Mouse (Mus musculus) monocyte, adult 2 months (primary cell): ENCODE measurements around the gene Psmd3.
"Not testable (repeated sequence)": the region's sequence is repeated elsewhere in the genome, so short reads cannot be mapped to it uniquely, and the experiment has no call there.

Experiments
- DNase-seq, 2 experiments: peaks; one replicate each; pipeline ENCODE4 v3.0.0; 2022; ENCODE audit warnings: low spot score in 2 of 2, low read depth in 1 of 2

The Psmd3 gene

DNA sequence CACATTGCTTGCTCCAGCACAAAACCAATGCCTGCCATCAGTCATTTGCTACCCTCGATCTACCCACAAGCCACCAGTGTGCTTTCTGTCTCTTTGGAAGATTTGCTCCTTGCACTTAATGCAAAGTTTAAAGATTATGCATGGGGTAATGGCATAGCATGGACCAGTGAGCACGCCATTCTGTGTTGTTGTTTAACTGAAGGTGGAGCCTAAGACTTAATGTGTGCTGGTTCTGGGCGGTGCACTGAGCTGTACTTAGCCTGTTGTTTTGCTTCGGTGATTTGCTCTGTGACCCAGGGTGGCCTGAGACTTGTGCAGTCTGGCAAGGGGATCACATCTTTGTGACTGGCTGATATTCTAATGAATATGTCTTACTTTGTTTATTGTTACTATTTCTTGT, 4.6 kb downstream of the Psmd3 start:
- DNase-seq: no peak

DNA sequence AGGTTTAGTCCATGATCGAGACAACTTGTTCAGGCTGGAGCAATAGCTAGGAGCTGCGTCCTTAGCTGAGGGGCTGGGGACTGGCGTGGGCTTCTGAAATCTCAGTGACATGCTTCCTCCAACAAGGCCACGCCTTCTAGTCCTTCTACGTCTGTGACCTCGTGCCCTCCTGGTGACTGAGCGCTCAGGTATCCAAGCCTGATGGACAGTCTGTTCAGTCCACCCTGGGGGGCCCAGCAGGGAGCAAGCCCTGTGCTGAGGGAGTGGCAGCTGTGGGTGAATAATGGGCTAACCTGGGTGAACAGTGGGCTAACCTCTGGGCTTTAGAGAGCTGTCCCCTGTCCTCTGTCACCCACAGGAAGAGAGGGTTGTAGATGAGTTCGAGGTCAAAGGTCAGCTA, 5.7 kb downstream of the Psmd3 start:
- no peak for DNase-seq

DNA sequence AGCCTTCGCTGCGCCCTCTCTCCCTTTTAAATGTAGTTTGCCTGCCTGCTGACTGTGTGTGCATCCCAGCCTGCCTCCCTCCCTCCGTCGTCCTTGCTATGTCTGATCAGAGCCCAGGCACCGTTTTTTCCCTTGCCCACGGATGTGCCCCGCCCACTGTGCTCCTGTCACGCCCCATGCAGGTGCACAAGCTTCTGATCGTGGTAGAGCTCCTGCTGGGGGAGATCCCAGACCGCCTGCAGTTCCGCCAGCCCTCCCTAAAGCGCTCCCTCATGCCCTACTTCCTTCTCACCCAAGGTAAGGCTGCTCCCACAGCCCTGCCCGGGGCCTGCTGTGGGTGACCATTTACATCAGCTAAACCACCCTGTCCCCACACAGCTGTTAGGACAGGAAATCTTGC, 10.8 kb downstream of the Psmd3 start:
- DNase-seq: no peak

DNA sequence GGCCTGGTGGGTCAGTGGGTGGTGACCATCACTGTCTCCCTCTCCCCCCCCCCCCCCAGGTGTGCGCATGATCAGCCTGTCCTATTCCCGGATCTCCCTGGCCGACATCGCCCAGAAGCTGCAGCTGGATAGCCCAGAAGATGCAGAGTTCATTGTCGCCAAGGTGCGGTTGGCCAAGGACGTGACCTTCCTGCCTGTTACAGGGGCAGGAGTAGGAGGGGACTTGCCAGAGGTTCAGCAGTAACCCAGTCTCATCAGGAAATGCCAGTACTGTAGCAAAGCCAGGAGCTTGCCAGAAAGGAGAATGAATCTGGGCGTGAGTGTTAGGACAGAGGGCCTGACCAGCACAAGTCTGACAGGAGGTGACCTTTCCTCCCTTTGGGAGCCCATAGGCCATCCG, 11.4 kb downstream of the Psmd3 start:
- DNase-seq: no peak

DNA sequence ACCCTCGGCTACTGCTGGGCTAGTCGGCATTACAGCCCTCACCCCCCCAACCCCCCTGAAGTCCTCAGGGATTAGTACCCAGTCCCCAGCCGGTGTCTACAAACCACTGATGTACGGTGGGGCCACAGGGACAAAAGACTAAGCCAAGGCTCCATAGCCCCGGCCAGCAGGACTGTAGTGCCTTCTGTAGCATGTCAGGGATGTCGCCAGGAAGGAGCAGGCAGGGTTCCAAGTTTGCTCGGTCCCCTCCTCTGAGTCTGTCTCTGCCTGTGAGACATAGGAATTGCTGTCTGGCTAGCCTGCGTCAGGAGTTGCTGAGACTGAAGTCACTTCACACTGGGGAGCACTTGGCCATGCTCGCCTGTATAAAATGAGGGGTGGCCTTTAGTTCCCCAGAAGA, 11.9 kb downstream of the Psmd3 start:
- no peak for DNase-seq

DNA sequence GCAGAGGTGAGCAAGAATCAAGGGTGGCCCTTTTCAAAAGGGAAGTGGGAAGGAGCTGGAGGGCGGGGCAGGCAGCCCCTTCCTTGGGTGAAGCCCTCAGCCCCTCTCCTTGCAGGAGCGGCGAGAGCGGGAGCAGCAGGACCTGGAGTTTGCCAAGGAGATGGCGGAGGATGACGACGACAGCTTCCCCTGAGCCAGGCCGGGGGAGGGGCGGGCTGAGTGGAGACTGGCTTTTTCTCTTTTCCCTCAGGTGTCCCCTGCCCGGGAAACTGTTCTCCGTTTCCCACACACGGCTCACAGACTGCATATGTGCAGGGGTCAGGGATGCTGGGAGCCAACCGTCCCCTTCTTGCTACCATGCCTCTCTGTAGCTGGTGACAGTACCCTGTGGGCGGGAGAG, 13.1 kb downstream of the Psmd3 start:
- no peak for DNase-seq

DNA sequence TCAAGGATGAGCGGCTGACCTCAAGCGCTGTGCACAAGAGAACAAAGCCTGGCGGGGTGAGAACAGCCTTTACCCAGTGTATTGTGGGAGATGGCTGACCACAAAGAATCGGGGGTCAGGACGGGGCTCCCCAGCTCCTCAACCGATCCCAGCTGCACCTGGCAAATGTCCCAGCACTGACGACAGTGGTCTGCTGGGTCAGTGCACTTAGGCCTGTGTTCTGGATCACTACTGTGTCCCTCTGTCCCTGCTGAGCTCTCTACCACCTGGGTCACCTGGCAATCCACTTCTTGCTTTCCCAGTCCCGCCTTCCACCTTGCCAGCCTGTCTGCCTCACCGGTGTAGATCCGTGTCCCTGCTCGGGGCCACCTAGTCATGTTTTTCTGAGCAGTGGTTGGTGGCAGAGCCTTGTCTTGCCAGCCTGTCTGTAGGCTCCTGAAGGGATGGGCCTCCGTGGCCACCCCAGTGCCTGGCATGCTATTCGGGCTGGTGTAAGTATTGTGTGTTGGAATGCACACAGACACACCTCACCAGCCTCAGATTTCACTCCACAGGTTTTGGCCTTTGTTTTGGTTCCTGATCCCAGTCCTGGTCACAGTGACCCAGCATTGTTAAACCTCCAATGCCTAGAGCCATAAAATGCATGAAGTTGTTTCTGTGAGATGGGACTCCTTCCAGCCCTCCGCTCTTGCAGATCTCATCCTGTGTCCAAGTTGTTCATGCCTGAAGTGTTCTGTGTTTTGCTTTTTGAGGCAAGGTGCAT, 14.3 kb downstream of the Psmd3 start:
- DNase-seq: no peak

DNA sequence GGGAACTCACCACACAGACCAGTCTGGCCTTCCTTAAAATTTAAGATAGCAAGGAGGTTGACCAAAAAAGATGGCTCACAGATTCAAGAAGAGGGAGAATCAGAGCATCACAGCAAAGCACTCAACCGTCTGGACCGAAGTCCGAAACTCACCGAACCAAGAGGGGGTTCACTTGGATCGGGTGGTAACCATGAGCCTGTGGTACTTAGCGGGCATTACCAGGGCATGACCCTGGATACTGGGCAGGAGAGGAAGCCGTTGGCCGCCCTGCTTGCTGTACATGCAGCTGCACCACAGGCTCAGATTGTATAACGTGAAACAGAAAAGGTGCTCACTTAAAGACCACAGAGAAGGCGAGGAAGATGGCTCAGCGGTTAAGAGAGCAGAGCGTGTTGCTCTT, 14.9 kb downstream of the Psmd3 start:
- no peak for DNase-seq

DNA sequence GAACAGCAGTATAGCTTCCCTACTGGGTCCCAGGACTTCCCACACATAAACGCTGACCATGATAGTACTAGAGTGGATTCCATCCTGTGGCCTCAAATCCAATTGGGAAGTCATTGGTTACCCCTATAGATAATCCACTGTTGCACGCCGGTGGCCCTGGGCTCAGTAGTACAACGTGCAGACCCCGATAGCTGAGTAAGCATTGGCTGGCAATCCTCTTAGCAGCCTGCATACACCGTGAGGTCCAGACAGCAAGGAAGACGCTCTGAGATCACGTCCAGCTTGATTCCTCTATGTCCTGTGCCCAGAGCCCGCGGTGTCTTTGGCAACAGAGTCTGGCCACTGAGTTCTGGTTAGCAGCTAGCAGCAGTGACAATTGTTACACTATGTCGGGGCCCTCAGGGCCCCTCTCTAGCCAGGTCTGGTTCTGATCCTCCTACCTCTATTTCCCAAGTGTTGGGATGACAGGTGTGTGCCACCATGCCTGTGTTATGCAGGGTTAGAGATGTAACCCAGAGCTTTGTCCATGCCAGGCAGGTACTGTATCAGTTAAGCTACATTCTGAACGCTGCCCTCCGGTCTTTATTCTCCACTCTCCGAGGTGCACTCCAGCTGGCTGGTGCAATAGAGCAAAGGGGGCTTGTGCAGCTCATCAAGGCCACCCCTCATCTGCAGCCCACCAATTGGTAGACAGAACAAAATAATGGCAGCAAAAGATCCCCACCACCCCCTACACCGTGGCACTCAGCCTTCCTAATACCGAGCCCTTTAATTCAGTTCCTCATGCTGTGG, 16.7 kb downstream of the Psmd3 start:
- no peak for DNase-seq

DNA sequence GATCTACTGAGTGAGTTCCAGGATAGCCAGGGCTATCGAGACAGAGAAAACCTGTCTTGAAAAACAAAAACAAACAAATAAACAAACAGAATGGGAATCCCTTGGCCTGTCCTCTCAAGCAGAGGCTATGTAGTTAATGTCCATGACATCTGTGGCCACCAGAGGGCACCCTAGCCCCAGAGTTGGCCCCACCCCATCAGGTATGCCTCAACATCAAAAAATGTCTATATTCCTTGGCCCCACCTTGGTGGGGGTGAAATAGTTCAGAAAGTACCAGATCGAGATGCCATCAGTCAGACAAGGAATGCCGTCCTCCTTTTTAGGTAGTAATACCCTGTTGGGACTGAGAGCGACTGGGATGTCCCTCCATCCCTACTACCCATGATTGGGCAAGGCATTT, 17.6 kb downstream of the Psmd3 start:
- DNase-seq: peak in 1 of 2 experiments; percentile 65

DNA sequence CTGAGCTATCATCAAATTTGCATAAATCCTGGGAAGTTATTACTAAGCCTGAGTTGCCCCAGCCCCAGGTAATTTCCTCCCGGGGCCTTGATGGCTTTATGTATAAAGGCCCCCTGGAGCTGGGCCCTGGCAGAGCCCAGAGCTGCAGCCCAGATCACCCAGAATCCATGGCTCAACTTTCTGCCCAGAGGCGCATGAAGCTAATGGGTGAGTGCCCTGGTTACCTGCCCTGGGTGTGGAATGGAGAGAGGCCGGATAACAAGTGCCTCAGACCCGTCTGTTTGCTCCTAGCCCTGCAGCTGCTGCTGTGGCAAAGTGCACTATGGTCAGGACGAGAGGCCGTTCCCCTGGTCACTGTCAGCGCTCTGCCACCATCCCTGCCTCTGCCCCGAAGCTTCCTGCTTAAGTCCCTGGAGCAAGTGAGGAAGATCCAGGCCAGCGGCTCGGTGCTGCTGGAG, 18.9 kb downstream of the Psmd3 start, which contains the start of gene Csf3:
Gene Csf3, plus strand, starts transcription at position 51 of the 458 bp plus-strand sequence.
- DNase-seq: no peak

DNA sequence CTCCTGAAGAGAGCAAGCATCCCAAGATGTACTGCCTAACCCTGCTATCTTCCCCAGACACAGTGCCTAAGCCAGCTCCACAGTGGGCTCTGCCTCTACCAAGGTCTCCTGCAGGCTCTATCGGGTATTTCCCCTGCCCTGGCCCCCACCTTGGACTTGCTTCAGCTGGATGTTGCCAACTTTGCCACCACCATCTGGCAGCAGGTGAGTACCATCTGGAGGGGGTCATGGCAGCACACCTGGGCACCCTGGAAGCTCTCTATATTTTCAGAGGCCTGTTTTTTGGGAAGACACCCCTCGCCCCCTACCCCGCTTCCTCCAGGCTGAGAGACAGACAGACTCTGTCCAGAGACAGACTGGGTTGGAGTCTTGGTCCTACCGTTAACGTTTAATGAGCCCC, 20.0 kb downstream of the Psmd3 start:
- DNase-seq: no peak

DNA sequence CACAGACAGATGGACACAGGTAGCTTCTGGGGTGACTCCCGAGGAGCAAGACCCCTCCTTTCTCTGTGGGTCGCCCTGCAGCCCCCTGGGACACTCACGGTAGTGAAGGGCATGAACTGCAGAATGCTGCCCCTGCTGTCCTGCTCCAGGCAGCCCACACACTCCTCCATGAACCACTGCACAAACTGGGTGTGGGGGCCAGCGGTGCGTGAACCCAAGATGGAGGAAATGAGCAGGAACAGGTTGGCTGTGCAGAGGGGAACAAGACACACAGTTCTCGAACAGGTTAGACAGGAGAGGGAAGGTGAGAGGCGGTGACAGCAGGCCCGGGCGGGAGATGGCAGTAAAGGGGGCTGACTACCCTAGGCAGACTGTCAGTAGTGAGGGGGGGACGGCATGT, 22.7 kb downstream of the Psmd3 start:
- no peak for DNase-seq

DNA sequence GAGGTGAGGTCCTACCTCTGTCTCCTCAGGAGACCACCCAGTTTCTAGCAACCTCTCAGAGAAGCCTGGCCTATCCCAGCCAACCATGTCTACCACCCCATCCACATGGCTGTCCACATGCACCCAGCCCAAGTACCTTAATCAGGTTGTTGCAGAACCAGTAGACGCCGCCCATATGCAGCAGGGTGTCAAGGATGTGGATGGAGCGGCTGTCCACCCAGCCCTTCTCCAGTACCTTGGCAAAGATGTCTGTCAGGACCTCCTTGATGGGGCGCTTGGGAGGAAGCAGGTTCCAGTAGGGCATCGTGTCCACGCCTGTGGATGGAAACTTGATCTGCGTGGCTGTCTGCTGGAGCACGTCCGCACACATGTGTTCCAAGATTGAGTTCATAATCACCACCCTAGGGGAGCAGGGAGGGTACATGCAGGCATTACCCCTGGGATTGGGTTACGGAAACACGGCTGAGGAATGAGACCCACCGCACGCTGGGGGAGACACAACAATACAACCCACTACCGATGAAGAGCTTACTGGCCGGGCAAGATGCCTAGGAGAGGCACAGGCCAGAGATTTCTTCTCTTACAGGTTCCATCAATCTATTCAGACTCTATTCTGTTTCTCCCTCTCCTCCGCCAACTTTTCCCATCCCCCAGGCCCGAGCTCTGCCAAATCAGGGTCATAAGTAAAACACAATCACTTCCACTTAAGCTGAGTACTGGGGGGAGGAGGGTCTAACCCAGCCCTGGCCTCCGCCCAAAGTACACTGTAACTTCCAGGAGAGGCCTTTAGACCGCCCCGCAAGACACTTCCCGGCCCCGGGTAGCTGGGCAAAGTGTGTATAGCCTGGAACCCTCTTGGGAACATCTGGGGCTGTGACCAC, 25.3 kb downstream of the Psmd3 start:
- no peak for DNase-seq

DNA sequence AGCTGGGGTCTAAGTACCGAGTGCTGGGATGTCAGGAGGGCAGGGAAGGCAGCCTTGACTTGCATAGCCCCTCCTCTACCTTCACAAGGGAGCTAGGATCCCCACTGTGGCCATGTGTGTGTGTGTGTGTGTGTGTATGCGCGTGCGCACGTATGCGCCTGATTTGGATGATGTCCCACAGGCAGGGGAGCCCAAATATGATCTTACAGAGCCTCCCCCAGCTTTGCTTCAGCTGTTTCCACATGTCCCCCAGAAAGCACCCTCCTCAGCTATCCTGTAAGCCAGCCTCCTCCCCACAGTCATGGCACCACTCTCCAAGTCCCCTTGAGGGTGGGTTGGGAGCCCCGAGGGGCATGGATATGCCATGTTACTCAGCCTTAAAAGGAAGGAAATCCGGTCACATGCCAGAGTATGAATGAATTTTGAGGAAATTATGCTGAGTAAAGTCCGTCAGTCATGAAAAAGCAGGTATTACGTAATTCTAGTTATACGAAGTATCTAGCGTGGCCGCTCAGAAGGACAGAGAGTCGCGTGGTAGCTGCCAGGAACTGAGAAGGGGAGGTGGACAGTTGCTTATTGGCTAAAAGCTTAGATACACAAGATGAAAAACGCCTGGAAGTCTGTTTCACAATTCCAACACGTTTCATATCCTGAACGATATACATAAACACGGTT, 26.1 kb downstream of the Psmd3 start:
- peak; percentile 12 to 24 for DNase-seq

DNA sequence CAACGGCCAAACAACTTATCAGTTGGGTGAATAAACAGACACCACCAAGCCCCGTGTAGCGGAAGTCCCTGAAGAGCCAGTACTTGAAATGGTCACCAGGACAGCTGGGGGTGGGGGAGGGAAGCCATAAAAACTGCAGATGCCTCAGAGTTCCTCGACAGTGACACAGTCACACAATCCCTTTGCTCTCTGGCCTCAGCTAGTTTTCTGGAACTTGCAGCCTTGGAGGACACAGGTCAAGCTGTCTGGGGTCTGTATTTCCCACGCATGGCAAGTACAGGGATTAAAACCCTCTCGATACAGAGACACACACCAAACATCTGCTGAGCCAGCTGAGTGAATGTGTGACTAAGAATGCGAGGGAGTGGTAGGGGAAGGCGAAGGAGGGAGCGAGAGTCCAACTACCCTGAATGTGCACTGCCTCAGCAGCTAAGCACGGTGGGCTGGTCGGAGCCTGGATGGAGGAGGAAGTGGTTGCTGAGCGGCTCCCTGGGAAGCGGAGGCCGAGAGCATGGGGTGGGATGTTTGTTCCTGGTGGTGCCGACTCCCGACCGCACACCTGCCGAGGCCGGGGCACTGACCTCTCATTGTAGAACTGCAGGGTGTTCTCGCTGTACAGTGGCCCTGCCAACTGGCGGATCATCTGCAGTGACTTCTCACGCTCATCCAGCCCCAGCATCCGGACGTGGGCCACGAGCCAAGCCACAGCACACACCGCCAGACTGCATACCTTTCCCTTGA, 26.8 kb downstream of the Psmd3 start:
- no peak for DNase-seq

DNA sequence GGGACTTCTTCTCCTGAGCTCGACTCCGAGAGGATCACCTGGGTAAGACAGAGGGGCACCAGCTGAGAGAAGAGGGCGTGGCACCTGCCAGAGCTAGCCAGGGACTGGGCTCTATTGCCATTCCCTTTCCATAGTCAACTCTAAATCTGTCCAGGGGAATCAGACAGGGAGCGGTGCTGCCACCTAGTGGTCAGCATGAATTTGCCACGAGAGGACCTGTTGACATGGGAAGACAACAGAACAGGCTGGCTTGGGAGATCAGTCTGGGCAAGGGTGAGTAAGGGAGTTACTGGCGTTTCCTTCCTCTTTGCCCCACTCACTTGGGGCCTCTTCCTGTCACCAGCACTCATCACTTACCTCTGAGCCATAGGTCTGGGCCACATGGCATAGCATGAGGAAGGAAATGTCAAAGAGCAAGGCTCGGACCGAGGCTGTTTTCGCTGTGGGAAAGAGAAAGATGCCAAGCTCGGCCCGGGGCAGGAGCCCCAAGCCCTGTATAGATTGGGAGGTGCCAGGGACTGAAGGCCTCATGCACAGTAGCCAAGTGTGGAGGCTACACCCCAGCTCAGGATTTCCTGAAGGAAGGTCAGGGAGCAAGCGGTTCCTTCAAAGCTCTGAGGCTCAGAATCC, 28.2 kb downstream of the Psmd3 start:
- DNase-seq: peak; percentile 56 to 69

DNA sequence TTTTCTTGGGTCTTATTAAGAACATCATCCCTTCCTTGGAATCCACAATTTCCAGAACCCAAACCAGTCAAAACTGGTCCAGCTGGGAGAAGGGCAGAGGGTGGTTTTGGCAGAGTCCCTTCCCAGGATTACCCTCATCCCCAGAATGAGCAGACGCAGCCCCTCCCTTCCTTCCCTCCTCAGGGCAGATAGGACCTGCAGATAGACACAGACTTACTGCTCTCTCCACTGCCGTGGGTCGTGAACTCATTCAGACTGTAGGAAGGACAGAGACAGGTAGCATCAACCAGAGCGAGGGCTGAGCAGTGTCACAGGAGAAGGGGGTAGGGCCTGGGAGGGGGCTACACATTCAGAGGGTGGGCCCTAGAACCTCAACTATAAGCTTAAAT, 28.7 kb downstream of the Psmd3 start:
- no peak for DNase-seq

DNA sequence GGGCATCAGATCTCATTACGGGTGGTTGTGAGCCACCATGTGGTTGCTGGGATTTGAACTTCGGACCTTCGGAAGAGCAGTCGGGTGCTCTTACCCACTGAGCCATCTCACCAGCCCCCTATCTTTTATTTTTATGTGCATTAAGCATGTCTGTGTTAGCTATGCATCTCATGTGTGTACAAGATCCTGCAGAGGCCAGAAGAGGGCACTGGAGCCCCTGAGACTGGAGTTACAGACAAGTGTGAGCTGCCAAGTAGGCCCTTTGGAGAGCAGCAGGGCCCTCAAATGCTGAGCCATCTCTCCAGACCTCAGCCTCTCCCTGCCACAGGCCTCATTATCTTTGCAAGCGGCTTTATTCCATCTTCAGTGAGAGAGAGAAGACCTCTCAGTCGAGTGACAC, 29.7 kb downstream of the Psmd3 start:
- not testable (repeated sequence) for DNase-seq

DNA sequence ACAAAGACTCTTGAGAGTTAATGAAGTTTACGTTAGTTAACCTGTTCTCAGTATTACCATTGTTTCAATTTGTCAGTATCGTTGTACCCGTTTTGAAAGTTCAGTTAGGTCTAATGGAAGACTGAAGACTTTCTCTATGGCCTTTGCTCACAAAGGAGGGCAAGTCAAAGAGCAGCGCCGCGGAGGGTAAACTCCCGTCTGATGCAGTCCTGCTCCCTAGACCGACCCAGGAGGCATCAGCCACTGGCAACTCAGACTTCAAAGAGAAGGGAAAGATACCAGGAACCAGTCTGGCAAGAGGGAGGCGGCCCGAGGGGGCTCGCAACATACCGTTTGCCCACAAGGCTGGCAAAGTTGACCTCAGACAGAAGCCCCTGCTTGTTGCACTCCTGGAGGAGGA, 31.3 kb downstream of the Psmd3 start:
- no peak for DNase-seq
